Mouse (Mus musculus) liver, adult 2 months (tissue): ENCODE data around the gene Spef1. TPM values are rescaled to one million over a fixed set of nuclear protein-coding genes. Genes with fewer than 3 reads are reported as not detected.

Source experiments
- DNase-seq: peaks from one replicate; pipeline ENCODE4 v3.0.0-alpha.2; 2011; ENCODE audit warnings: low read depth, low spot score; ENCODE audit errors: extremely low read depth
- H3K27ac ChIP-seq: fragments of 200-500 bp; replicated peaks from 2 replicates; pipeline ENCODE4 v1.5.1; 2012; ENCODE audit warnings: low read depth, mild to moderate bottlenecking, control low read depth, inconsistent platforms, low read length; ENCODE audit not compliant: insufficient read depth
- H3K27me3 ChIP-seq: fragments of 200-500 bp; 2 replicates; pipeline ENCODE4 v1.6.1; 2012; ENCODE audit warnings: mild to moderate bottlenecking, moderate library complexity, low read length, inconsistent platforms; ENCODE audit not compliant: control insufficient read depth, insufficient read depth
- H3K36me3 ChIP-seq: fragments of 200-500 bp; 2 replicates; pipeline ENCODE4 v1.6.1; 2012; ENCODE audit warnings: low read length, inconsistent platforms; ENCODE audit not compliant: control insufficient read depth, insufficient read depth
- H3K4me1 ChIP-seq: fragments of 200-500 bp; 2 replicates; pipeline ENCODE4 v1.6.1; 2011; ENCODE audit warnings: low read length; ENCODE audit not compliant: control insufficient read depth, insufficient read depth
- H3K4me3 ChIP-seq: fragments of 200-500 bp; 2 replicates; pipeline ENCODE4 v1.5.1; 2011; ENCODE audit warnings: low read depth, mild to moderate bottlenecking, control low read depth, low read length, moderate library complexity; ENCODE audit not compliant: insufficient read depth
- H3K79me2 ChIP-seq: fragments of 200-500 bp; 2 replicates; pipeline ENCODE4 v1.6.1; 2012; ENCODE audit warnings: inconsistent platforms, mild to moderate bottlenecking, low read length, moderate library complexity; ENCODE audit not compliant: control insufficient read depth, insufficient read depth
- H3K9ac ChIP-seq: fragments of 200-500 bp; 2 replicates; pipeline ENCODE4 v1.6.1; 2012; ENCODE audit warnings: low read depth, mild to moderate bottlenecking, control low read depth, inconsistent platforms, low read length
- CTCF ChIP-seq: fragments of 200-500 bp; IDR thresholded peaks from 2 replicates; pipeline ENCODE4 v1.5.1; 2011; ENCODE audit warnings: low read depth, low read length, control low read depth
- POLR2A ChIP-seq: fragments of 200-500 bp; IDR thresholded peaks from 2 replicates; pipeline ENCODE4 v1.6.1; 2011; ENCODE audit warnings: low read length, control low read depth; ENCODE audit not compliant: insufficient read depth; ENCODE audit errors: extremely low read depth
- WGBS: fragments of 180-500 bp; shearing (Covaris S2); methylation state at CpG from one replicate; pipeline ENCODE4 v1.1.7; 2018; 5-methylcytosine and 5-hydroxymethylcytosine counted together
- polyA plus RNA-seq: library from polyadenylated mRNA; depleted of rRNA; stranded (reverse); fragments of >200 nt; gene quantifications from 2 replicates; pipeline ENCODE4 v1.2.3, GENCODE M21; 2012
- total RNA-seq: library from RNA; depleted of rRNA; stranded (reverse); fragments of >200 nt; gene quantifications from 2 replicates; pipeline ENCODE4 v1.2.3, GENCODE M21; 2014

The Spef1 gene
- total and polyA plus RNA-seq, 2 experiments: 0.37 to 0.76 TPM

DNA sequence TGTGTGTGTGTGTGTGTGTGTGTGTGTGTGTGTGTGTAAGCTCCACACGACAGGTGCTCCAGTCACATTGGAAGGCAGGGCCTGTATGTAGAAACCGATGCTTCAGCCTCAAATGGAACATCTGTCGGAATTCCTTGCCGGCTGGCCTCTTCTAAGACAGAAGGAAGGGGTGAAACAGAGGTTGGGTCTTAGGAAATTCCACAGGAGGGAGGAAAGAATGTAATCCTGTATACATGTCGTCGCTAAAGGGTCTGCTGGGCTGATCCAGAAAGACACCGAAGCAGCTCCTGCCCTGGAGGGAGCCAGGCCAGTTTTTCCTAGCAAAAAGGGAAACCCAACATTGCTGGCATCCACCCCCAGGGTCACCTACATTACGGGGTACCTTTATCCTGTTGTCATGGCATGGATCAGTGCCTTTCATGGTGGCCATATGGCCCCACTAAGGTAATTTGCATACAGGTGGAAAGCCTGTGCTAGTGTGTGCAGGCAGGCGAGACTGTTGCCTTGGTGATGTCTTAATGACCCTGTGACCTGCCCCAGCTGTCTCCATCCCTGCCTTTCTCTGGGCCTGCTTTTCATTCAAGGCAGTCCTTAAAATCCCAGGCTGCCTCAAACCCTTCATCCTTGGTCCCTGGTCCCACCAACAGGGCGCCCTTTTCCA, 3.4 kb upstream of the Spef1 start:
- no peak overlapping the region for H3K9ac ChIP-seq
- H3K36me3 ChIP-seq: no peaks in the 10 kb centered on the region
- WGBS: 93% methylated on average over 10 of the region's 10 CpGs
- no peaks in the 10 kb centered on the region for H3K79me2 ChIP-seq
- no peak overlapping the region for H3K27ac ChIP-seq
- TF ChIP-seq CTCF (no peak), POLR2A (no peak)
- H3K4me1 ChIP-seq: peaks cover 5% of the 10 kb centered on the region
- DNase-seq: no peak
- H3K4me3 ChIP-seq: no peak overlapping the region
- H3K27me3 ChIP-seq: no peaks in the 10 kb centered on the region

DNA sequence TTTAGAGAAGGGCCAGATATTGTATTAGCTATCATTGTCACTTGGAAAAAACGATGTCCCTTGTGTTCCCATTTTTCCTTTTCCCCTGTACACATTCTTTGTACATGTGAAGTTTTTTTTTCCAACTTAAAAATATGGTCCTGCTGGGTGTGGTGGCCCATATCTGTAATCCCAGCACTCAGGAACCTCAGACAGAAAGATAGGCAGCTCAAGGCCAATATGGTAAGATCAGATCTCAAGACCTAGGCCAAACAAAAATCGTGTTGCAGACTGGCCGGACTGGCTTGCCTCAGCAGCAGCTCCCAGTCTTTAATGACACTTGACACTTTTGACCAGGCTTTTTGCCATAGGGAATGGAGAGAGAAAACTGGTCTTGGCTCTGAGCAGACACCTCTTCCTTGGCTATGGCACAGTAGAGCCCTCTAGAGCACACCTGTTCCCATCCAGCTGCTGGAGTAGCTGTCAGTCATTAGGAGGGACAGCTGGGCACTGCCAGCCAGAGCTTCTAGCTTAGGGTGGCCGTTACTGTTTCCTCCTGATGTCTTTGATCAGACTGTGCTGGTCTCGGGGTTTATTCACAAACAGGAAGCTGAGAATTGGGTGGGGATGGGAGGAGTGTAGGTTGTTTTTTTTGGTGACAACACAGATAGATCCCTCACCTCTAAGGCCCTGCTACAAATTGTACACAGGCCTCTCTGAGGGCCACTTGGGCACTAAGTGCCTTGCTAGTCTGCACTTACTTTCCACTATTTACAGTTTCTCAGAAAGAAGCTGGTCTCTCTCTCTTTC, 2.6 kb upstream of the Spef1 start:
- no peak for DNase-seq
- TF ChIP-seq POLR2A: no peak
- Histone ChIP-seq H3K4me1 (peaks cover 5% of the 10 kb centered on the region), H3K27ac (no peak overlapping the region), H3K4me3 (no peak overlapping the region), H3K9ac (no peak overlapping the region), H3K36me3 (no peaks in the 10 kb centered on the region), H3K79me2 (no peaks in the 10 kb centered on the region), H3K27me3 (no peaks in the 10 kb centered on the region)
- 76% methylated on average over 5 of the region's 5 CpGs for WGBS

- Histone ChIP-seq H3K9ac (no peak overlapping the region), H3K27me3 (no peaks in the 10 kb centered on the region), H3K79me2 (no peaks in the 10 kb centered on the region), H3K4me3 (no peak overlapping the region), H3K36me3 (no peaks in the 10 kb centered on the region), H3K27ac (no peak overlapping the region), H3K4me1 (peaks cover 5% of the 10 kb centered on the region)
- 97% methylated on average over 5 of the region's 5 CpGs for WGBS
- TF ChIP-seq POLR2A: no peak
- no peak for TF ChIP-seq CTCF
- DNase-seq: no peak
Observed at GRCm38 (mm10) chr2:131188311-131188710, 1.2 kb upstream of the Spef1 start.

- 69% methylated on average over 3 of the region's 3 CpGs for WGBS
- H3K27ac ChIP-seq: no peak overlapping the region
- H3K4me3 ChIP-seq: no peak overlapping the region; the same call in 1 of the 2 replicates
- DNase-seq: no peak
- H3K4me1 ChIP-seq: peaks cover 5% of the 10 kb centered on the region
- H3K9ac ChIP-seq: no peak overlapping the region; the same call in 1 of the 2 replicates
- no peaks in the 10 kb centered on the region for H3K79me2 ChIP-seq
- H3K27me3 ChIP-seq: no peaks in the 10 kb centered on the region
- no peak for TF ChIP-seq CTCF
- no peak for TF ChIP-seq POLR2A
- no peaks in the 10 kb centered on the region for H3K36me3 ChIP-seq
Observed at GRCm38 (mm10) chr2:131187602-131187922, 480 bp upstream of the Spef1 start.

DNA sequence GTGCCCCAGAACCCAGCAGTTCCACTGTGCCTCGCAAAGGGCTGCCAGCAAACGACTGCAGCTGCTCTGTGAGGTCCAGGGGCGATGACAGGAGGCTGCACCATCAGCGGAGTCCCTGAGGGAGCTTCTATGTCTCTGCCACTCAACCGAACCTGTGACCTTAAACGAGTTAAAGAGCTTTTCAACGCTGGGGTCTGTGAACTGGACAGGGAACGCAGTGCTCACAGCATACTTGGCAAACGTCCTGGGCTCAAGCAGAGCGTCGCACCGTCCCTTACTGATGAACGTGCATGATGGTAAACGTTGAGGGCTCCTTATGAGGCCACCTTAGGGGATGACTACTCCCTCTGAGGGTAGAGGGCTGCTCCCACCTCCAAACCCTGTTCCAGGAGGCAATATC, 739 bp downstream of the Spef1 start:
- Histone ChIP-seq H3K27me3 (no peaks in the 10 kb centered on the region), H3K79me2 (no peaks in the 10 kb centered on the region), H3K4me1 (peaks cover 5% of the 10 kb centered on the region), H3K9ac (peak overlapping the region; percentile 52), H3K36me3 (no peaks in the 10 kb centered on the region), H3K4me3 (peak overlapping the region; percentile 89), H3K27ac (no peak overlapping the region)
- no peak for TF ChIP-seq CTCF
- no peak for TF ChIP-seq POLR2A
- WGBS: 12% methylated on average over 14 of the region's 14 CpGs
- no peak for DNase-seq

DNA sequence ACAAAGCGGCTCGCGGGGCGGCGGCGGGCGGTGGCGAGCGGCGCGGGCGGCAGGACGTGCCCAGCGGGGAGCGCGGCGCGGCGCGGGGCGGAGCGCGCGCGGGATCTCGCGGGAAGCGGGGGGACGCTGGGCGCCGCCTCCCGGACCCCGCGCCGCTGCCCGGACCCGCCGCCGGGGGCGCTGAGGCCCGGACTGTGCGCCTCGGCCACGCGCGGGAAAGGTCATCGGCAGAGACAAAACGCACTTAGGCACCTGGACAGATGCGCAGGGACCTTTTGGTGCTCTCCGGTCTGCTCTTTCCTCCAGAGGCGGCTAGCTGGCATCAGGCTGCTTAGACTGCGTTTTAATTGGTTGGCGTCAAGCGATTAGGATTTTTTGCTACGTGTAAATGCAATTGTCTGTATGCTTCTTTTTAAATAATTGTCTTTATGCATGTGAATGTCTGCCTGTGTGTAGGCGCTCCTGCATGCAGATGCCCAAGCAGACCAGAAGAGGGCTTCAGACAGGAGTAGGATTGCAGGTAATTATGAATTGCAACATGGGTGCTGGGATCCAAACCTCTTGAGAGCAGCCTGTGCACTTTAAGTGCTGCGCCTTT, 7.0 kb downstream of the Spef1 start, which contains the start of gene Cenpb:
Gene Cenpb (minus strand): TSS at position 78 of the 598 bp plus-strand sequence.
- H3K36me3 ChIP-seq: no peaks in the 10 kb centered on the region
- H3K79me2 ChIP-seq: peaks cover 18% of the 10 kb centered on the region
- H3K27ac ChIP-seq: peak within 1 kb of the TSS; percentile 30
- H3K27me3 ChIP-seq: no peaks in the 10 kb centered on the region
- peak; percentile 65 for DNase-seq
- H3K4me3 ChIP-seq: peak within 1 kb of the TSS; percentile 72
- H3K9ac ChIP-seq: peak within 1 kb of the TSS; percentile 80
- peaks cover 22% of the 10 kb centered on the region for H3K4me1 ChIP-seq
- 11% methylated on average over 57 of the region's 57 CpGs for WGBS
- TF ChIP-seq CTCF (peak; percentile 68), POLR2A (0 out of 2 replicates have a peak, but pooled peaks have one; percentile 43)
